Mouse (Mus musculus): Measurements from ENCODE around the gene Olfr1189. TPM values are rescaled to one million over a fixed set of nuclear protein-coding genes. Genes with fewer than 3 reads are reported as not detected.
"Not testable (repeated sequence)": the region's sequence is repeated elsewhere in the genome, so short reads cannot be mapped to it uniquely, and the experiment has no call there.

Gene Olfr1189
- polyA plus RNA-seq (2015; fragmentation: Nextera tagmentation; extraction: Ambion mirVana) = not detected in 2 replicates

- Histone ChIP-seq H3K27me3 (ENCODE audit: control insufficient read depth, insufficient read depth, low read depth, low read length) (no peaks in the 10 kb centered on the region), H3K27ac (ENCODE audit: low read length) (no peak within 1 kb of the TSS), H3K9me3 (ENCODE audit: control insufficient read depth, low read length) (no peaks in the 10 kb centered on the region), H3K9ac (ENCODE audit: low read length) (no peak within 1 kb of the TSS), H3K36me3 (ENCODE audit: control insufficient read depth, insufficient read depth, low read length) (no peaks in the 10 kb centered on the region), H3K4me1 (replicated peaks; ENCODE audit: control insufficient read depth, insufficient read depth, low read length) (no peaks in the 10 kb centered on the region), H3K4me3 (ENCODE audit: low read length) (no peak within 1 kb of the TSS), H3K4me2 (ENCODE audit: low read depth, low read length) (no peak within 1 kb of the TSS)
- no peak for ATAC-seq (ENCODE audit: low read depth)
Observed at GRCm38 (mm10) chr2:88586154-88586553, at the start of gene Olfr1189. Gene Olfr1189, plus strand, starts transcription at chr2:88586454.

- Histone ChIP-seq H3K27ac (ENCODE audit: low read length) (no peak within 1 kb of the TSS), H3K9ac (ENCODE audit: low read length) (no peak within 1 kb of the TSS), H3K36me3 (ENCODE audit: control insufficient read depth, insufficient read depth, low read length) (no peaks in the 10 kb centered on the region), H3K4me3 (ENCODE audit: low read length) (no peak within 1 kb of the TSS), H3K27me3 (ENCODE audit: control insufficient read depth, insufficient read depth, low read depth, low read length) (no peaks in the 10 kb centered on the region), H3K9me3 (ENCODE audit: control insufficient read depth, low read length) (no peaks in the 10 kb centered on the region), H3K4me2 (ENCODE audit: low read depth, low read length) (no peak within 1 kb of the TSS), H3K4me1 (replicated peaks; ENCODE audit: control insufficient read depth, insufficient read depth, low read length) (no peaks in the 10 kb centered on the region)
- 73% methylated on average over 2 of the region's 2 CpGs for WGBS
- ATAC-seq (ENCODE audit: low read depth) = no peak
Observed at GRCm38 (mm10) chr2:88556635-88557034, 29.6 kb upstream of the Olfr1189 start, which contains the start of gene Olfr1188. Gene Olfr1188, plus strand, starts transcription at chr2:88556935.

- ATAC-seq (ENCODE audit: low read depth); H3K27ac ChIP-seq (ENCODE audit: low read length); H3K9ac ChIP-seq (ENCODE audit: low read length); H3K27me3 ChIP-seq (ENCODE audit: control insufficient read depth, insufficient read depth, low read depth, low read length); H3K4me2 ChIP-seq (ENCODE audit: low read depth, low read length); H3K4me3 ChIP-seq (ENCODE audit: low read length); H3K4me1 ChIP-seq (replicated peaks; ENCODE audit: control insufficient read depth, insufficient read depth, low read length); H3K9me3 ChIP-seq (ENCODE audit: control insufficient read depth, low read length); H3K36me3 ChIP-seq (ENCODE audit: control insufficient read depth, insufficient read depth, low read length): not testable (repeated sequence)
- WGBS = 88% methylated on average over 12 of the region's 12 CpGs
Observed at GRCm38 (mm10) chr2:88572696-88573095, 13.6 kb upstream of the Olfr1189 start.

- H3K27me3 ChIP-seq (ENCODE audit: control insufficient read depth, insufficient read depth, low read depth, low read length); ATAC-seq (ENCODE audit: low read depth); H3K27ac ChIP-seq (ENCODE audit: low read length); H3K4me3 ChIP-seq (ENCODE audit: low read length); H3K4me2 ChIP-seq (ENCODE audit: low read depth, low read length); H3K36me3 ChIP-seq (ENCODE audit: control insufficient read depth, insufficient read depth, low read length); H3K9ac ChIP-seq (ENCODE audit: low read length); H3K9me3 ChIP-seq (ENCODE audit: control insufficient read depth, low read length); H3K4me1 ChIP-seq (replicated peaks; ENCODE audit: control insufficient read depth, insufficient read depth, low read length): not testable (repeated sequence)
- WGBS = 84% methylated on average over 1 of the region's 1 CpGs
Observed at GRCm38 (mm10) chr2:88640242-88640641, 54.0 kb downstream of the Olfr1189 start, which contains the start of gene Olfr1191-ps1. Gene Olfr1191-ps1, plus strand, starts transcription at chr2:88640542.

Other genes starting within 250 kb of the Olfr1189 start
- gene Olfr1176, start 249.7 kb upstream of the Olfr1189 start, polyA plus RNA-seq (2015; fragmentation: Nextera tagmentation; extraction: Ambion mirVana) = not detected in 2 replicates
- gene Olfr1177-ps, start 240.0 kb upstream of the Olfr1189 start, polyA plus RNA-seq (2015; fragmentation: Nextera tagmentation; extraction: Ambion mirVana) = not detected in 2 replicates
- gene Olfr1178, start 199.4 kb upstream of the Olfr1189 start, polyA plus RNA-seq (2015; fragmentation: Nextera tagmentation; extraction: Ambion mirVana) = not detected in 2 replicates
- not detected in 2 replicates for gene Olfr1179, start 180.0 kb upstream of the Olfr1189 start, polyA plus RNA-seq (2015; fragmentation: Nextera tagmentation; extraction: Ambion mirVana)
- gene Olfr1180, start 167.3 kb upstream of the Olfr1189 start, polyA plus RNA-seq (2015; fragmentation: Nextera tagmentation; extraction: Ambion mirVana) = not detected in 2 replicates
- not detected in 2 replicates for gene Olfr1181, start 160.3 kb upstream of the Olfr1189 start, polyA plus RNA-seq (2015; fragmentation: Nextera tagmentation; extraction: Ambion mirVana)
- not detected in 2 replicates for gene Gm13757, start 137.3 kb upstream of the Olfr1189 start, polyA plus RNA-seq (2015; fragmentation: Nextera tagmentation; extraction: Ambion mirVana)
- not detected in 2 replicates for gene Olfr1183, start 131.6 kb upstream of the Olfr1189 start, polyA plus RNA-seq (2015; fragmentation: Nextera tagmentation; extraction: Ambion mirVana)
- not detected in 2 replicates for gene Olfr1184, start 102.9 kb upstream of the Olfr1189 start, polyA plus RNA-seq (2015; fragmentation: Nextera tagmentation; extraction: Ambion mirVana)
- not detected in 2 replicates for gene Olfr1185-ps1, start 93.1 kb upstream of the Olfr1189 start, polyA plus RNA-seq (2015; fragmentation: Nextera tagmentation; extraction: Ambion mirVana)
- gene Olfr1186, start 67.9 kb upstream of the Olfr1189 start, polyA plus RNA-seq (2015; fragmentation: Nextera tagmentation; extraction: Ambion mirVana) = not detected in 2 replicates
- gene Olfr1188, start 29.5 kb upstream of the Olfr1189 start, polyA plus RNA-seq (2015; fragmentation: Nextera tagmentation; extraction: Ambion mirVana) = not detected in 2 replicates
- not detected in 2 replicates for gene Olfr1191-ps1, start 54.1 kb downstream of the Olfr1189 start, polyA plus RNA-seq (2015; fragmentation: Nextera tagmentation; extraction: Ambion mirVana)
- gene Olfr1192-ps1, start 62.1 kb downstream of the Olfr1189 start, polyA plus RNA-seq (2015; fragmentation: Nextera tagmentation; extraction: Ambion mirVana) = not detected in 2 replicates
- not detected in 2 replicates for gene Olfr1193, start 89.2 kb downstream of the Olfr1189 start, polyA plus RNA-seq (2015; fragmentation: Nextera tagmentation; extraction: Ambion mirVana)
- gene Olfr1195, start 102.7 kb downstream of the Olfr1189 start, polyA plus RNA-seq (2015; fragmentation: Nextera tagmentation; extraction: Ambion mirVana) = not detected in 2 replicates
- gene Olfr1196, start 118.1 kb downstream of the Olfr1189 start, polyA plus RNA-seq (2015; fragmentation: Nextera tagmentation; extraction: Ambion mirVana) = not detected in 2 replicates
- gene Olfr1197, start 145.9 kb downstream of the Olfr1189 start, polyA plus RNA-seq (2015; fragmentation: Nextera tagmentation; extraction: Ambion mirVana) = not detected in 2 replicates
- gene Olfr1198, start 164.9 kb downstream of the Olfr1189 start, polyA plus RNA-seq (2015; fragmentation: Nextera tagmentation; extraction: Ambion mirVana) = not detected in 2 replicates
- not detected in 2 replicates for gene Olfr1199, start 174.0 kb downstream of the Olfr1189 start, polyA plus RNA-seq (2015; fragmentation: Nextera tagmentation; extraction: Ambion mirVana)
- gene Olfr1200, start 184.0 kb downstream of the Olfr1189 start, polyA plus RNA-seq (2015; fragmentation: Nextera tagmentation; extraction: Ambion mirVana) = not detected in 2 replicates
- gene Olfr1201, start 206.6 kb downstream of the Olfr1189 start, polyA plus RNA-seq (2015; fragmentation: Nextera tagmentation; extraction: Ambion mirVana) = not detected in 2 replicates
- not detected in 2 replicates for gene Olfr1202, start 228.0 kb downstream of the Olfr1189 start, polyA plus RNA-seq (2015; fragmentation: Nextera tagmentation; extraction: Ambion mirVana)
- gene Olfr1205, start 243.3 kb downstream of the Olfr1189 start, polyA plus RNA-seq (2015; fragmentation: Nextera tagmentation; extraction: Ambion mirVana) = not detected in 2 replicates